Mouse (Mus musculus): Measurements from ENCODE around the gene Lrr1. TPM values are rescaled to one million over a fixed set of nuclear protein-coding genes. Genes with fewer than 3 reads are reported as not detected.

Lrr1 gene
- 14.2 and 16.5 TPM in 2 replicates for polyA plus RNA-seq (2015; fragmentation: Nextera tagmentation; extraction: Ambion mirVana)

GRCm38 (mm10) chr12:69168461-69169106, at the start of gene Lrr1:
Gene Lrr1, plus strand, starts transcription at chr12:69168814.
- peak within 1 kb of the TSS; percentile 76 for H3K9ac ChIP-seq (ENCODE audit: low read length)
- WGBS = under 1% methylated on average over 40 of the region's 40 CpGs
- H3K4me1 ChIP-seq (ENCODE audit: control insufficient read depth, insufficient read depth, low read length) = peaks cover 14% of the 10 kb centered on the region
- H3K4me3 ChIP-seq (replicated peaks; ENCODE audit: low read length) = peak within 1 kb of the TSS; percentile 81
- H3K36me3 ChIP-seq (ENCODE audit: control insufficient read depth, insufficient read depth, low read length) = no peaks in the 10 kb centered on the region
- H3K4me2 ChIP-seq (ENCODE audit: low read depth, low read length) = peak within 1 kb of the TSS; percentile 93
- no peaks in the 10 kb centered on the region for H3K27me3 ChIP-seq (ENCODE audit: control insufficient read depth, insufficient read depth, low read length)
- ATAC-seq (ENCODE audit: insufficient read depth, low FRiP score) = peak; percentile 87
- H3K27ac ChIP-seq (ENCODE audit: low read length) = peak within 1 kb of the TSS; percentile 47; the same call in 1 of the 2 replicates
- no peaks in the 10 kb centered on the region for H3K9me3 ChIP-seq (replicated peaks; ENCODE audit: control insufficient read depth, low read length)

- 84% methylated on average over 6 of the region's 6 CpGs for WGBS
- Histone ChIP-seq H3K27me3 (ENCODE audit: control insufficient read depth, insufficient read depth, low read length) (no peaks in the 10 kb centered on the region), H3K9me3 (replicated peaks; ENCODE audit: control insufficient read depth, low read length) (no peaks in the 10 kb centered on the region), H3K36me3 (ENCODE audit: control insufficient read depth, insufficient read depth, low read length) (no peaks in the 10 kb centered on the region), H3K4me1 (ENCODE audit: control insufficient read depth, insufficient read depth, low read length) (no peaks in the 10 kb centered on the region), H3K9ac (ENCODE audit: low read length) (no peak overlapping the region), H3K4me2 (ENCODE audit: low read depth, low read length) (no peak overlapping the region), H3K4me3 (replicated peaks; ENCODE audit: low read length) (no peak overlapping the region), H3K27ac (ENCODE audit: low read length) (no peak overlapping the region)
- no peak for ATAC-seq (ENCODE audit: insufficient read depth, low FRiP score)
Observed at GRCm38 (mm10) chr12:69119908-69120307, 48.7 kb upstream of the Lrr1 start.

GRCm38 (mm10) chr12:69122801-69123200, 45.8 kb upstream of the Lrr1 start:
- Histone ChIP-seq H3K9ac (ENCODE audit: low read length) (no peak overlapping the region), H3K36me3 (ENCODE audit: control insufficient read depth, insufficient read depth, low read length) (no peaks in the 10 kb centered on the region), H3K4me3 (replicated peaks; ENCODE audit: low read length) (no peak overlapping the region), H3K4me2 (ENCODE audit: low read depth, low read length) (no peak overlapping the region), H3K9me3 (replicated peaks; ENCODE audit: control insufficient read depth, low read length) (no peaks in the 10 kb centered on the region), H3K27me3 (ENCODE audit: control insufficient read depth, insufficient read depth, low read length) (no peaks in the 10 kb centered on the region), H3K4me1 (ENCODE audit: control insufficient read depth, insufficient read depth, low read length) (no peaks in the 10 kb centered on the region), H3K27ac (ENCODE audit: low read length) (no peak overlapping the region)
- 91% methylated on average over 11 of the region's 11 CpGs for WGBS
- no peak for ATAC-seq (ENCODE audit: insufficient read depth, low FRiP score)

- 83% methylated on average over 5 of the region's 5 CpGs for WGBS
- no peaks in the 10 kb centered on the region for H3K27me3 ChIP-seq (ENCODE audit: control insufficient read depth, insufficient read depth, low read length)
- no peak overlapping the region for H3K9ac ChIP-seq (ENCODE audit: low read length)
- no peaks in the 10 kb centered on the region for H3K36me3 ChIP-seq (ENCODE audit: control insufficient read depth, insufficient read depth, low read length)
- H3K4me3 ChIP-seq (replicated peaks; ENCODE audit: low read length) = no peak overlapping the region
- H3K4me1 ChIP-seq (ENCODE audit: control insufficient read depth, insufficient read depth, low read length) = no peaks in the 10 kb centered on the region
- no peak overlapping the region for H3K27ac ChIP-seq (ENCODE audit: low read length)
- H3K4me2 ChIP-seq (ENCODE audit: low read depth, low read length) = no peak overlapping the region
- no peak for ATAC-seq (ENCODE audit: insufficient read depth, low FRiP score)
- H3K9me3 ChIP-seq (replicated peaks; ENCODE audit: control insufficient read depth, low read length) = no peaks in the 10 kb centered on the region
Observed at GRCm38 (mm10) chr12:69125066-69125465, 43.5 kb upstream of the Lrr1 start.

GRCm38 (mm10) chr12:69127170-69127569, 41.4 kb upstream of the Lrr1 start:
- no peak overlapping the region for H3K4me3 ChIP-seq (replicated peaks; ENCODE audit: low read length)
- no peak overlapping the region for H3K9ac ChIP-seq (ENCODE audit: low read length)
- no peak overlapping the region for H3K4me2 ChIP-seq (ENCODE audit: low read depth, low read length)
- no peaks in the 10 kb centered on the region for H3K36me3 ChIP-seq (ENCODE audit: control insufficient read depth, insufficient read depth, low read length)
- ATAC-seq (ENCODE audit: insufficient read depth, low FRiP score) = no peak
- H3K27ac ChIP-seq (ENCODE audit: low read length) = no peak overlapping the region
- no peaks in the 10 kb centered on the region for H3K4me1 ChIP-seq (ENCODE audit: control insufficient read depth, insufficient read depth, low read length)
- no peaks in the 10 kb centered on the region for H3K27me3 ChIP-seq (ENCODE audit: control insufficient read depth, insufficient read depth, low read length)
- 92% methylated on average over 5 of the region's 5 CpGs for WGBS
- H3K9me3 ChIP-seq (replicated peaks; ENCODE audit: control insufficient read depth, low read length) = no peaks in the 10 kb centered on the region

- no peak overlapping the region for H3K4me2 ChIP-seq (ENCODE audit: low read depth, low read length)
- no peaks in the 10 kb centered on the region for H3K27me3 ChIP-seq (ENCODE audit: control insufficient read depth, insufficient read depth, low read length)
- no peaks in the 10 kb centered on the region for H3K4me1 ChIP-seq (ENCODE audit: control insufficient read depth, insufficient read depth, low read length)
- no peak overlapping the region for H3K4me3 ChIP-seq (replicated peaks; ENCODE audit: low read length)
- no peaks in the 10 kb centered on the region for H3K9me3 ChIP-seq (replicated peaks; ENCODE audit: control insufficient read depth, low read length)
- ATAC-seq (ENCODE audit: insufficient read depth, low FRiP score) = no peak
- H3K9ac ChIP-seq (ENCODE audit: low read length) = no peak overlapping the region
- whole genome bisulfite sequencing = 81% methylated on average over 3 of the region's 3 CpGs
- H3K36me3 ChIP-seq (ENCODE audit: control insufficient read depth, insufficient read depth, low read length) = no peaks in the 10 kb centered on the region
- H3K27ac ChIP-seq (ENCODE audit: low read length) = no peak overlapping the region
Observed at GRCm38 (mm10) chr12:69127626-69128025, 41.0 kb upstream of the Lrr1 start.

GRCm38 (mm10) chr12:69129634-69130310, 38.8 kb upstream of the Lrr1 start:
- Histone ChIP-seq H3K4me3 (replicated peaks; ENCODE audit: low read length) (no peak overlapping the region), H3K4me2 (ENCODE audit: low read depth, low read length) (peak overlapping the region; percentile 31), H3K27me3 (ENCODE audit: control insufficient read depth, insufficient read depth, low read length) (no peaks in the 10 kb centered on the region), H3K4me1 (ENCODE audit: control insufficient read depth, insufficient read depth, low read length) (no peaks in the 10 kb centered on the region), H3K36me3 (ENCODE audit: control insufficient read depth, insufficient read depth, low read length) (no peaks in the 10 kb centered on the region), H3K27ac (ENCODE audit: low read length) (no peak overlapping the region), H3K9ac (ENCODE audit: low read length) (no peak overlapping the region), H3K9me3 (replicated peaks; ENCODE audit: control insufficient read depth, low read length) (no peaks in the 10 kb centered on the region)
- no peak for ATAC-seq (ENCODE audit: insufficient read depth, low FRiP score)
- 28% methylated on average over 18 of the region's 18 CpGs for WGBS

GRCm38 (mm10) chr12:69130486-69130885, 38.1 kb upstream of the Lrr1 start:
- H3K36me3 ChIP-seq (ENCODE audit: control insufficient read depth, insufficient read depth, low read length) = no peaks in the 10 kb centered on the region
- H3K4me3 ChIP-seq (replicated peaks; ENCODE audit: low read length) = no peak overlapping the region
- ATAC-seq (ENCODE audit: insufficient read depth, low FRiP score) = no peak
- H3K9me3 ChIP-seq (replicated peaks; ENCODE audit: control insufficient read depth, low read length) = no peaks in the 10 kb centered on the region
- H3K9ac ChIP-seq (ENCODE audit: low read length) = no peak overlapping the region
- peak overlapping the region; percentile 31 for H3K4me2 ChIP-seq (ENCODE audit: low read depth, low read length)
- 67% methylated on average over 12 of the region's 12 CpGs for WGBS
- H3K27me3 ChIP-seq (ENCODE audit: control insufficient read depth, insufficient read depth, low read length) = no peaks in the 10 kb centered on the region
- H3K27ac ChIP-seq (ENCODE audit: low read length) = no peak overlapping the region
- no peaks in the 10 kb centered on the region for H3K4me1 ChIP-seq (ENCODE audit: control insufficient read depth, insufficient read depth, low read length)

GRCm38 (mm10) chr12:69131267-69131666, 37.3 kb upstream of the Lrr1 start:
- Histone ChIP-seq H3K4me2 (ENCODE audit: low read depth, low read length) (no peak overlapping the region), H3K4me1 (ENCODE audit: control insufficient read depth, insufficient read depth, low read length) (no peaks in the 10 kb centered on the region), H3K9me3 (replicated peaks; ENCODE audit: control insufficient read depth, low read length) (no peaks in the 10 kb centered on the region), H3K27me3 (ENCODE audit: control insufficient read depth, insufficient read depth, low read length) (no peaks in the 10 kb centered on the region), H3K9ac (ENCODE audit: low read length) (no peak overlapping the region), H3K4me3 (replicated peaks; ENCODE audit: low read length) (no peak overlapping the region), H3K27ac (ENCODE audit: low read length) (no peak overlapping the region), H3K36me3 (ENCODE audit: control insufficient read depth, insufficient read depth, low read length) (no peaks in the 10 kb centered on the region)
- ATAC-seq (ENCODE audit: insufficient read depth, low FRiP score) = no peak
- 75% methylated on average over 6 of the region's 6 CpGs for WGBS

Data from stomach, embryonic 16.5 days (tissue).